Mouse (Mus musculus) mouse embryonic stem cell (cell line): ENCODE results near the gene Riok1.

Source experiments
- in situ Hi-C, 2 experiments: fragments of 300-500 bp; cut with MboI; formaldehyde crosslinking; loops; 1 replicate in 1 of 2; 3 replicates in 1 of 2; pipeline ENCODE4 v1.14.3; 2019 to 2020; ENCODE audit warnings: low sequenced_read_pairs in 2 of 2, low pct_unique_long_range_greater_than_20kb in 1 of 2, mixed read lengths in 1 of 2; ENCODE audit not compliant: unreplicated experiment in 1 of 2

Gene Riok1

GRCm38 (mm10) chr13:38036343-38037043, at the start of gene Riok1:
Gene Riok1, plus strand, starts transcription at chr13:38036995.
- in situ Hi-C loops = no loop called here

DNA sequence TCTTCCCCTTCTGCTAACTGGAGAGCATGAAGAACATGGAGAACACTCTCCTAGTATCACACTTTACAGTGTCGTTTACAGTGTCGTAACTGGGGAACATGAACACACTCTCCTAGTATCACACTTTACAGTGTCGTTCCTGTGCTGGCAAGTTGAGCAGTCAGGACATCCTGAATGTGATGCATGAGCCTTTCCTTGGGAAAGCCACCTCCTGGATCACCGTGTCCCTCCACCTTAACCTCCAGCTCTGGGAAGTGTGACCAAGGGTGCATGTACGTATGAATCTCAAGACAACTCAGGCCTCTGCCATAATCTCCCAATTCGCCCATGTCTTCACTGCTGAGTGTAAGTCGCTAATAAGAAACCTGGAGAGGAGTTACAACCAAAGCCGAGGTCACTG, 47.1 kb upstream of the Riok1 start:
- in situ Hi-C loops = loop anchor here in 1 of 2 experiments (10.0 kb wide), 1 partner anchor 225 kb away; no protein-coding TSS in a partner anchor

GRCm38 (mm10) chr13:37992638-37993371, 44.0 kb upstream of the Riok1 start:
- in situ Hi-C loops = no loop called here

DNA sequence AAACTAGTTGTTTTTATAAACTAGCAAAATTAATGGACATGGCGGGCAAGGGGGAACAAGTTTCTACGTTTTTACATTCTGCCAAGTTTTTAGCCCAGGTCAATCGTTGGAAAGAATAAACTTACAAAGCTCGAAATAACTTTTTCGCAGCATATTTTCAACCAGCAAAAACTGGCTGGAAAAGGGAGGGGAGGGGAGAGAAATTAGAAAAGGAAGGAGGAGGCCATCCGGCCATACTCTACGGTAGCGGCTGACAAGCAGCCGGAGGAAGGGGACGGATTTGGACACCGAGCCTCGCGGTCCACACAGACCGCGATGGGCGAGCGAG, 43.5 kb upstream of the Riok1 start:
- in situ Hi-C loops = no loop called here

- in situ Hi-C loops = no loop called here
Observed at GRCm38 (mm10) chr13:37993704-37994404, 42.9 kb upstream of the Riok1 start, which contains the start of gene Ssr1. Gene Ssr1, minus strand, starts transcription at chr13:37994217.

DNA sequence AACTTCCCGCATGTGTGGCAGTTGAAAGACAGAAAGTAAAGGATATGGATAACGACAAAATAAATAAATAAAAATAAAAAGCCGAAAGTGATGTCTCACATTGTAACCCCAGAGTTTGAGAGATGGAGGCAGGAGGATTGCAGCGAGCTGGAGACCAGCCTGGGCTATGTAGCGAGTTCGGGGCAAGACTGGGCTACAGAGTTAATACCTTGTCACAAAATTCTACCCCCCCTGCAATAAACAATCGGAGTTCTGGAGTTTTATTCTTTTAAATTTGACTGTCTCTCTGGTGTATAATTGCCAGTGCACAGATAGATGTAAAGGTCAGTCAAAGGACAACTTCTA, 42.4 kb upstream of the Riok1 start:
- in situ Hi-C loops = no loop called here

GRCm38 (mm10) chr13:37999713-38000112, 37.1 kb upstream of the Riok1 start:
- in situ Hi-C loops = loop anchor here in 1 of 2 experiments (5.0 kb wide), 1 partner anchor 33 kb away; no protein-coding TSS in a partner anchor

DNA sequence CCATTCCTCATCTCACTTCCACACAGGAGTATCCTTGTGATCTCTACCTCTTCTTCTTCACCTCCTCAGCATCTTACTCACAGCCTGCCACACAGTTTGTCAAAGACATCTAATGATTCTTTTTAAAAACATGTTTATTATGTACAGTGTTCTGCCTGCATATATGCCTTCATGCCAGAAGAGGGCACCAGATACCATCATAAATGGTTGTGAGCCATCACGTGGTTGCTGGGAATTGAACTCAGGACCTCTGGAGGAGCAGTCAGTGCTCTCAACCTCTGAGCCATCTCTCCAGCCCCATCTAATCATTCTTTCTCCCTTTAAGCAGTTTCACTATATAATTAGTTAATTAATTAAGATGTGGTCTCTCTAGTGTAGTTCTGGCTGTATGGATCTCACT, 34.3 kb upstream of the Riok1 start:
- in situ Hi-C loops = no loop called here

DNA sequence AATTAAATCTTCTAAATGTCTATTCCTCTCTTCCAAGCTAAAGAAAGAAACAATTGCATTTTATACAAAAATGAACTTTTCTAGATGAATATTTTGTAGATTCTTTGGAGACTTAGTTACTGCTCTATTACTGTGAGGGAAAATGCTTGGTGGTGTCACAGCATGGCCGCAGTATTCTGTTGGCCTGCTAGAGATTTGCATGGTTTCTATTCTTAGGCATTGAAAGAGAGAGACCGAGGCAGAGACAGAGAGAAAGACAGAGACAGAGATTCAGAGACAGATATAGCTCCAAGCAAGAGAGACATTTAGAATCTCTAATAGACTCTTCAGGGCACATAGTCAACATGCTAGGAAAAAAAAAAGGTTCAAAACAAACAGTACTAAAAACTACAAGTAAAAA, 28.8 kb upstream of the Riok1 start:
- in situ Hi-C loops = no loop called here

DNA sequence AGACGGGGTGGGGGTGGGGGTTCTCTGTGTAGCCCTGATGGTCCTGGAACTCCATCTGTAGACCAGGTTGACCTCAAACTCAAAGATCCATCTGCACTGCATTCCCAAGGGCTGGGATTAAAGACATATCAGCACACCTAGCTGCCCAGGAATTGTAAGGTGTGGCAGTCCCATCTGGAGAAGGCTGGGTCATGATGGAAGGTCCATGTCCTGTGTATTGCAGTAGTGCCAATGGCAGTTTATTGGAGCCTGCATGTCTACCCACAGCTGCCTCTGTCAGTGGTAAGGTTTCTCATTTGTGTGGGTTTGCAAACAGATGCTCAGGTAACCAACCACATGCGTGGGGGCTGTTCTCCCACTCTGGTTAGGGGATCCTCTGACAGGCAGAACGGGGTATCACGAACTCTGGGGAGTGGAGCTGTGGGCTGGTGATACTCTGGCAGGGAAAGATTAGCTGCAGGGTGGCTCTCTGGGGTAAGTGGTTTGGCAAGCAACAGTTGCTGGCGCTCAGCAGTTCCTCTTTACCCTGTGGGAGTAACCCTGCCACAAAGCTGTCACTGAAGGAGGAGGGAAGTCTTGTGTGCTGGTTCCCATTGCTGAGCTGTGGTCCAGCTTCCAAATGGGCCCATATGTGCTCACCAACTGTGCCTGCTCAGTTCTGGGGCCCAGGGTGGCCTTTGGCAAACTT, 26.9 kb upstream of the Riok1 start:
- in situ Hi-C loops = no loop called here

DNA sequence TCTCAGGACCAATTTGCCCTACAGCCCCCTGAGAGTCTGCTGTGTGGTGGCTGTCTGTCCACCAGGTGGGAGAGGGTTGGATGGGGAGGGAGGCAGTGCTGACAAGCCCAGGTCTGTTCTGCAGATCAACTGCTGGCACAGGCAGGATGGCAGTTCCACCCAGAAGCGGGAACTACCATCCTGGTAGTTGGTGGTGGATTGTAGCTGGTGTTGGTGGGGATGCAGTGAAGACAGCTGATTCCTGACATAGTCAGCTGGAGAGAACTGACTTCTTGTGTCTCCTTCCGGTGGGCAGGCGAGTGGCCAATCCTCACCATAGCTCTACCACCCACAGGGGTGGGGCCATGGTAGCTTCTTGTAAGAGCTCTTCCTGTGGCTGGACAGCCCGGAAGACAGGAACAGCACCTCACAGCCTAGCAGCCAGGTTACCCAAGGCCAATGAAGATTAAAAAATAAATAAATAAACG, 26.3 kb upstream of the Riok1 start:
- in situ Hi-C loops = no loop called here

GRCm38 (mm10) chr13:38012436-38012835, 24.4 kb upstream of the Riok1 start:
- in situ Hi-C loops = no loop called here

DNA sequence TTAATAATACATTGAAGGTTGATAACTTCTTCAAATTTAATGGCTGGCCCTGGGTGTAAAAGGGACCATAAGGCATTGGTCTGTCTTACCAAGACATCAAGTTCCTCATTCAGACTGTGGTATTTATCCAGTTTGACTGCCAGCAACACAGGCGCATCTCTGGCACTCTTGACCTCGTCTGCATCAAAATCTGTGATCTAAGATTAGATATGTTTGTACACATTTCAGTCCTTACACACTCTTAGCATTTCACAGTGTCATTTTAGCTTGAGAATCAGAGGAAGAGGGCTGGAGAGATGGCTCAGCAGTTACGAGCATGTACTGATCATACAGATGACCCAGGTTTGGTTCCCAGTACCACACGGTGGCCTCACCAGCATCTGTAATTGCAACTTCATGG, 21.2 kb upstream of the Riok1 start:
- in situ Hi-C loops = no loop called here

DNA sequence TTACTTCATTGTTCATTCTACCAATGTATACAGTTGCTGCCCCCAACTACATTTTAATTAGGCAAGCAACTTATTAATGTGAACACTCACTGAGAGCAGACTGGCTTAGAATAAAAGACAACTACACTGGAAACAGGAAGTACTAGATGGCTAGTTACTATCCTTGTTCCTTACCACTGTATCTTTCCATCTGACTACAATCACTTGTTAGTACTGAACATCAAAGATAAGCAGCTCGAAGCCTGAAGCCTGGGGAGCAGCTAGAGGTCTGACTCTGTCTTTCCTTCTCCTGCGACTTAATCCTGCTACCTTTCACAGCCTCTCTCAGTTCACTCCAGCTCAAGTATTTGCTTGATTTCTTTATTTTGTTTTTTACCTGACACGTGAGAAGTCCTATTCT, 18.0 kb upstream of the Riok1 start:
- in situ Hi-C loops = no loop called here

DNA sequence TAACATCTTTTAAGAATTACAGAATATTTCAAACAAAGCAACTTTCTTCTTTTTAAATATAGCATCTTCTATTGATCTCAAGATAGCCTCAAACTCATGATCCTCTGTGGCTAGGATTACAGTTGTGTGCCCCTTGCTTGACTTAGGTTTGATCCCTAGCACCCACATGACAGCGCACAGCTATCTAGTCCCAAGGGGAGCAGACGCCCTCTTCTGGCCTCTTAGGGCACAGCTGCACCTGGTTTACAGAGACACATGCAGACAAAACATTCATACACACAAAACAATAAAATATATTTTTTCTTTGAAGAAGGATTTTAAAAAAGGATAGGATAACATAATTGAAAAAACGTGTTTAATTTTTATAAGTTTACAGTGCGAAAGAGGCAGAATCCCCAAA, 10.9 kb upstream of the Riok1 start:
- in situ Hi-C loops = no loop called here

GRCm38 (mm10) chr13:38027618-38028248, 9.1 kb upstream of the Riok1 start:
- in situ Hi-C loops = no loop called here

DNA sequence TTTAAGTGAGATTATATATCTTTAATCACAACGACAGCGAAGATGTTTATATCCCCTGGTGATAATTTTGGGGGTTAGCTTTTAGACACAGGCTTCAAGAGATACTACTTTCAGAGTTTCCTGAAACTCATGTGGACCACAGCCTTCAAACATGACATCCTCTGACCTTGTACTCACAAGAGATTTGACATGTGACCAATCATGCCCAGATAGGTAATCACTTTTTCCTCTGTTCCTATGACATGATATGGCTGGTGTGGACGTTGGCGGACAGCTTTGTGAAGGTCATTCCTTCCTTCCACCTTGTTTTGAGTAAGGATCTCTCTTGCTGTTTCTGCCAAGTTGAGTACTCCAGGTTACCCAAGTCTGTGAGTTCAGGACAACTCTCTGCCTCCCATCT, 8.4 kb upstream of the Riok1 start:
- in situ Hi-C loops = no loop called here

- in situ Hi-C loops = no loop called here
Observed at GRCm38 (mm10) chr13:38037044-38037687, 371 bp downstream of the Riok1 start, which contains the start of gene Cage1. Gene Cage1, minus strand, starts transcription at chr13:38037069.
